Mouse (Mus musculus) heart, embryonic 10.5 days (tissue): ENCODE results near the gene Tmtc1. TPM values are rescaled to one million over a fixed set of nuclear protein-coding genes. Genes with fewer than 3 reads are reported as not detected.

Experiments
- DNase-seq: peaks from one replicate; pipeline ENCODE4 v3.0.0-alpha.2; 2017; ENCODE audit warnings: low spot score
- H3K27ac ChIP-seq: fragments of 300-500 bp; sonication (generic); 2 replicates; pipeline ENCODE4 v1.5.1; 2016; ENCODE audit warnings: mild to moderate bottlenecking
- H3K27me3 ChIP-seq: fragments of 300-500 bp; sonication (generic); 2 replicates; pipeline ENCODE4 v1.6.1; 2016; ENCODE audit warnings: mild to moderate bottlenecking; ENCODE audit not compliant: poor library complexity, insufficient read depth, severe bottlenecking
- H3K36me3 ChIP-seq: fragments of 300-500 bp; sonication (generic); 2 replicates; pipeline ENCODE4 v1.6.1; 2016; ENCODE audit warnings: mild to moderate bottlenecking, moderate library complexity
- H3K4me1 ChIP-seq: fragments of 300-500 bp; sonication (generic); 2 replicates; pipeline ENCODE4 v1.6.1; 2016; ENCODE audit warnings: mild to moderate bottlenecking
- H3K4me3 ChIP-seq: fragments of 300-500 bp; sonication (generic); 2 replicates; pipeline ENCODE4 v1.5.1; 2016; ENCODE audit warnings: mild to moderate bottlenecking, moderate library complexity
- H3K9me3 ChIP-seq: fragments of 300-500 bp; sonication (generic); 2 replicates; pipeline ENCODE4 v1.6.1; 2016; ENCODE audit warnings: mild to moderate bottlenecking, moderate library complexity
- WGBS: fragments of 180-500 bp; shearing (Covaris S2); methylation state at CpG from one replicate; pipeline ENCODE4 v1.1.7; 2016; 5-methylcytosine and 5-hydroxymethylcytosine counted together
- polyA plus RNA-seq: library from polyadenylated mRNA; unstranded; fragments of >200 nt; fragmentation: Nextera tagmentation; extraction: Ambion mirVana; gene quantifications from 2 replicates; pipeline ENCODE4 v1.2.1, GENCODE M21; 2016

The Tmtc1 gene
- polyA plus RNA-seq: 1.1 and 1.4 TPM in 2 replicates

DNA sequence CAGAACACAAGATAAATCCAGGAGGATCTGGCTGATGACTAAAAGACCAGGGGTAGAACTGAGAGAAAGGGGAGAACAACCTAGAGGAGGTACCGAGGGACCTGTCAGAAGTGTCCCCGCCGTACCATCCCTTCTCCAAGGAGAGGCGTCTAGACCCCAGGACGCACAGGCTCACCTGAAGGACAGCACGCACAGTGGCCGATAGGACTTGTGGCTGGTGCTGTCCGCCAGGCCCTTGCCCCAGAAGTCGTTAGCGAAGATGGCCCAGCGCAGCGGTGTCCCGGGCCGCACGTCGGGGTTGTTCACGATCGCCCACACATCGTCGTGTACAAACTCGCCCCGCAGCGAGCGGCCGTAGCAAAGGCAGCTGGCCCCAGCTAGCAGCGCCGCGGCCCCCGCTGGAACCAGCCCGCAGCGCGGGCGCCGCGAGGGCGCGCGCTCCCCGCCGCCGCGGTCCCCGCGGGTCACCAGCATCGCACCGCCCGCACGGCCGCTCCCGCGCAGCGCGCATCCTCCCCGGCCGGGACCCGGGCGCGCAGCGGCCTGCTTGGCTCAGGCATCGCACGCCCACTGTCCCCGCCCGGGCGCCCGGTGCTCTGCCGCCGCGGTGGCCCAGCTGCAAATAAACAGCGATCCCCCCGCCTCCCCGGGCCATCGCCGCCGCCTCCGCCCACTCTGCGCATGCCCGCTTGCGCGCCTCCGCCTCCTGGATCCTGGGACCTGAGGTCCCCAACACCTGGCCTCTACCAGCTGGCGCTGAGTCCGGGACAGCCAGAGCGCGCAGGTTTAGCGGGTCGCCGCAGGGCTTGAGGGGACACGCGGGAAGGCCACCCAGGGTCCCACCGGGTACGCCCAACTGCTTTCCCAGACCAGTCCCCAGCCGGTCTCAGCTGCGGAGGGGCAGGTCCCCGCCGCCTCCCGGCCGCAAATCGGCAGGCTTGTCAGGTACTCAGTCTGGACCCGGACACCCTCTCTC lies at the start of gene Tmtc1:
Tmtc1 (minus strand) TSS at position 664 of the 976 bp plus-strand sequence.
- WGBS: under 1% methylated on average over 99 of the region's 99 CpGs
- Histone ChIP-seq H3K4me3 (peak within 1 kb of the TSS; percentile 85), H3K36me3 (0 out of 2 replicates have a peak, but pooled peaks cover 2% of the 10 kb centered on the region), H3K4me1 (peaks cover 31% of the 10 kb centered on the region), H3K9me3 (no peaks in the 10 kb centered on the region), H3K27ac (peak within 1 kb of the TSS; percentile 83), H3K27me3 (peaks cover 64% of the 10 kb centered on the region)
- DNase-seq: no peak

DNA sequence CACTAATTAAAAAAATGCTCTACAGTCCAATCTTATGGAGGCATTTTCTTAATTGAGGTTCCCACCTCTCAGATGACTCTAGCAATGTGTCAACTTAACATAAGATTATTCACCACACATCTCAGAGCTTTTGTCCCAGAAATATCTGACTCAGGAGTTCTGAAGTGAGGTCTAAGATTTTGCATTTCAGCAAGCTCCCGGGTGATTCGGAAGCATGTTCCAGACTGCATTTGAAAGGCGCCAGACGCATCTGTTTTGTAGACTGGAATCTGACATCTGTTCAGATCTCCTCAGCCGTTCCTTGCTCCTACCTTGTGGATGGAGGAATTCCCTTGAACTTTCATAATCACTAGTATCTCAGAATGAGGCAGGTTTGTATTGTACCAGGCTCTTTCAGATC lies 47.7 kb upstream of the Tmtc1 start:
- Histone ChIP-seq H3K4me3 (no peak overlapping the region), H3K27ac (no peak overlapping the region), H3K27me3 (no peaks in the 10 kb centered on the region), H3K9me3 (no peaks in the 10 kb centered on the region), H3K36me3 (no peaks in the 10 kb centered on the region), H3K4me1 (no peaks in the 10 kb centered on the region)
- 76% methylated on average over 5 of the region's 5 CpGs for WGBS
- DNase-seq: no peak

DNA sequence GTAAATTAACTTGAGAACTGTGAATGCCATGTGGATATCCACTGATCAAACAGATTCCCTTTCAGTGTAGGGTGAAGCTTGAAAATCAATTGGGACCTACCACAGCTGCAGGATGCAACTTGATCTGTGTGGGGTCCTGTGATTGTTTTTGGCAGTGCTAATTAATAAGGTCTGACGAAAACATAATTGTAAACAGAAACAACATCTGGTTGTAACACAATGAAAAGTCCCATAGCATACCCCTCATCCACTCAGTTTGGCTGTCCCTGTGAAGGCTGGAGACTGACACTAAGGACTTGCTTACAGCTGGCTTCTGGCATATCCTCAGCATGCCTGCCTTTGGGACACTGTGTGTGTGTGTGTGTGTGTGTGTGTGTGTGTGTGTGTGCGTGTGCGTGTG lies 42.6 kb upstream of the Tmtc1 start:
- no peaks in the 10 kb centered on the region for H3K4me1 ChIP-seq
- no peaks in the 10 kb centered on the region for H3K36me3 ChIP-seq
- no peak overlapping the region for H3K4me3 ChIP-seq
- no peaks in the 10 kb centered on the region for H3K9me3 ChIP-seq
- no peak overlapping the region for H3K27ac ChIP-seq
- H3K27me3 ChIP-seq: no peaks in the 10 kb centered on the region
- DNase-seq: no peak
- 81% methylated on average over 3 of the region's 3 CpGs for WGBS

DNA sequence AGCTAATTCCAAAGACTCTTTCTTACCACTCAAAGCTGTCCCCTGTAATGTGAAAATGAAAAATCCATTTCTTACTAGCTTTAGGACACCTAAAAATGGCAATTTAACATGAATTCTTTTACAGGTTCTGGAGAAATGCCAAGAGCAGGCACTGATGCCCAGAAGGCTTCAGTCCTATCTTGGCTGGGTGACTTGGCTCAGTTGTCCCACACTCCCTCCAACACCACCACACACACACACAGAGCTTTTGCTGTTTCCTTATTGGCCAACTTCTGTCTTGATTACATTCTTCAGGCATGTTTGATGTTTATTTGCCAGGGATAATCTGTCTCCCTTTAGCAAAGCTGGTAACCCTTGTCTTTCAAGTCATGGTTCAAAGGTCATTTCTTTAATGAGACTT lies 37.7 kb upstream of the Tmtc1 start:
- H3K4me3 ChIP-seq: no peak overlapping the region
- DNase-seq: no peak
- H3K4me1 ChIP-seq: 0 out of 2 replicates have a peak, but pooled peaks cover 4% of the 10 kb centered on the region
- H3K36me3 ChIP-seq: no peaks in the 10 kb centered on the region
- no peak overlapping the region for H3K27ac ChIP-seq
- no peaks in the 10 kb centered on the region for H3K27me3 ChIP-seq
- no peaks in the 10 kb centered on the region for H3K9me3 ChIP-seq

DNA sequence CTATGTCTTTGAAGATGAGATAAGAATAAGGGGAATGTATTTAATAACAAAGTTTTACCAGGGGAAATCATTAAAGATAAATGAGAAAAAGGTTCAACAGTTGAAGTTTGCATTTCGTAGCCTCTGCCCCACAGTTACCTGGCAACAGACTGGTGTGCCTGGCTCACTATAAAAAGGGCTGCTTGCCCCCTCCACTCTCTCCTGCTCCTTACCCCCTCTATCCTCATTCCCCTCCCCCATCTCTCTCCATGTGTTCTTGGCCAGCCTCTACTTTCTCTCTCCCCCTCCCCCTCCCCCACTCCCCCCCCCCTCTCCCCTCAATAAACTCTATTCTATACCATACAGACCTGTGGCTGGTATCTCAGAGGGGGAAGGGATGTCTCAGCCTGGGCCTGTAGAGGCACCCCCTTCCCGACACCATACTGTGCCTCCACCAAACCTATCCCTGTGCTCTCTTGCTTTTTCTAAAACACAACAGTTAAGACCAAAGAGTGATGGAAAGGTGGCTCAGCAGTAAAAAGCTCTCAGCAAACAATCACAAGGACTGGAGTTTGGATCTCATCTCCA lies 35.6 kb upstream of the Tmtc1 start:
- Histone ChIP-seq H3K4me1 (0 out of 2 replicates have a peak, but pooled peaks cover 4% of the 10 kb centered on the region), H3K27ac (no peak overlapping the region), H3K9me3 (no peaks in the 10 kb centered on the region), H3K27me3 (no peaks in the 10 kb centered on the region), H3K4me3 (no peak overlapping the region), H3K36me3 (no peaks in the 10 kb centered on the region)
- DNase-seq: no peak
- 68% methylated on average over 2 of the region's 2 CpGs for WGBS

DNA sequence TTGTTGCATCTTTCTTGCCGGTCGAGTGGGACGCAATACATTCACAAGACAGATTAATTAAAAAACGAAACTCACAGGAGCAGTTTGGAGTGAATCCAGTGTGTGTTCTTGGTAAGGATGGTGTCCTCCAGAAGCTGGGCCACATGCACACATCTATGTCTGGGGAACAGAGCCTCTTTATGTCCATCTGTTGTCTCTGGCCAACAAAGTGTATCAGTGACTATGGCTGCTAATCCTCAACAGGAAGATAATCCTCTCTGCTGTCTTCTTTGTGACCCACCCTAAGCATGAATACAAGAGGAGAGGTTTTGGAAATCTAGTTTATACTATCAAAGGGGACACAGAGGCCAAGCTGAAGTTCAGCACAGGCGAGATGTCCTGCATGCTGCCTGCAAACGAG lies 34.2 kb upstream of the Tmtc1 start:
- WGBS: 79% methylated on average over 6 of the region's 6 CpGs
- H3K27me3 ChIP-seq: no peaks in the 10 kb centered on the region
- DNase-seq: no peak
- H3K4me1 ChIP-seq: 0 out of 2 replicates have a peak, but pooled peaks cover 4% of the 10 kb centered on the region
- no peaks in the 10 kb centered on the region for H3K36me3 ChIP-seq
- no peaks in the 10 kb centered on the region for H3K9me3 ChIP-seq
- H3K4me3 ChIP-seq: no peak overlapping the region
- H3K27ac ChIP-seq: no peak overlapping the region

DNA sequence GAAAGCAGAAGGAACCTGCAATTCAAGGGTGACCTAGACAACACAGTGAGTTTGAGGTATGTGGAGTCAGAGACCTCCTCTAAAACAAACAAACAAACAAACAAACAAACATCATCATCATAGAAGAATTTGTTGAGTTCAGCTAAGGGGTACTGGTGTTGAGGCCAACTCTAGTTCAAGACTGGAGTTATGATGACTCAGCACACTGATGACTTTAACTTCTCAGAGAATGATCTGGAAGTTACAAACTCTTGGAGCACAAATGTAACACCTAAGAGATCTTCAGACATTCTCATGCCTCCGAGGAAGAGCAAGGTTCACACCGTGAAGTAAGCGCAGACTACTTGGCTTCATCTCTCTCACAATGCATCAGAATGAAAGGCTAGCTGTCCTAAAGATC lies 28.1 kb upstream of the Tmtc1 start:
- no peaks in the 10 kb centered on the region for H3K36me3 ChIP-seq
- H3K4me1 ChIP-seq: peaks cover 12% of the 10 kb centered on the region
- no peak overlapping the region for H3K4me3 ChIP-seq
- no peaks in the 10 kb centered on the region for H3K27me3 ChIP-seq
- no peak for DNase-seq
- no peak overlapping the region for H3K27ac ChIP-seq
- no peaks in the 10 kb centered on the region for H3K9me3 ChIP-seq
- WGBS: 91% methylated on average over 3 of the region's 3 CpGs

DNA sequence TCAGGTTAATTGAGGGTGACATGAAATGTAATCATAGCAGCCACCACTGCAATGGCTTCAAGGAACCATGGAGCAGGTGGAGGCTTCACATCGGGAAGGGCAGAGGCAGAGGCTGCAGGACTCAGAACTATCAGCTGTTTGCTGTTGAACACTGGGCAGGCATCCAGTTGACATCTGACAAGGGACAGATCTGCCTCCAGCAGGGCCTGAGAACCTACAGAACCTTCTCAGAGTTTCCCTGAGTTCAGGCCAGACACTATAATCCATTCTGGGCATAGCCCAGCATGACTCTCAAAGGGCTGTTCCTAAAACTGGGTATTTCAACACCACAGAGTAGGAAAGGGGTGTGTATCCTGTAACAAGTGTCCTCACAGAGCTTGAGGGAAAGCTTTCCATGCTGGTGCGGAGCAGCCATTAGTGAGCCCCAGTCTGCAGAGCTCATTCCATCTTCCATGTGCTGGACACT lies 23.8 kb upstream of the Tmtc1 start:
- H3K36me3 ChIP-seq: no peaks in the 10 kb centered on the region
- no peak overlapping the region for H3K27ac ChIP-seq
- peak; percentile 78 for DNase-seq
- 42% methylated on average over 2 of the region's 2 CpGs for WGBS
- peaks cover 15% of the 10 kb centered on the region for H3K4me1 ChIP-seq
- no peak overlapping the region for H3K4me3 ChIP-seq
- H3K9me3 ChIP-seq: 0 out of 2 replicates have a peak, but pooled peaks cover 2% of the 10 kb centered on the region
- H3K27me3 ChIP-seq: no peaks in the 10 kb centered on the region

DNA sequence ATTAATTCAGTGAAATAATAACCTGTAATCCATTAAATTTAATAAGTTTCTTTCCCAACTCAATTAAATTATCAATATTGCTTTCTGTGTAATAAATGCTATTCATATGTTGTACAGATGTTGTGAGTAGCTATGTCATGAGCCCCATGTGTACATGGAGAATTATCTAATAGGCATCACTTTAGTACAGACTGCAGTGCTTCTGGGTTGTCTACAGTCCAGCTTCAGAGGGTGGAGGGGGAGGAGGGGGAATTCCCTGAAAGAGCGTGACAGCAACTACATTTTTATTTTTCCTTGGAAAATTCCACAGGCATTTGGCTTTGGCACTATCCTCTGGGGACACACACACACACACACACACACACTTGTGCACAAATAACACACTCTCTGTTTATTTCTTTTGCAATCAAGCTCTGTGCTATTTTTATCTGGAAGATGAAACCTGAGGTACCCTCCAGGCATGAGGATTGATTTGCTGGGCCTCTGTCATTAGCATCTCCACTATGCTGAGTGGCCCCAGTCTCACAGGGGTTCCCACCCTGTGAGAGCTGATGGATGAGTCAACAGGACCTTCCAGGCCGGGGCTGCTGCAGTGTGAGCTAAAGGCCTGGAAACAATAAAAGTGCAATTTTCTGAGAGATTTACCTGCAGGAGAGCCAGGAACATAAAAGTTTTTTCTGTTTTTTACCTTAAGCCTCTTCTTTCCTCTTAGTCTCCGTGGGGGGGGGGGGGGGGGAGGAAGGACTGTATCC lies 23.2 kb upstream of the Tmtc1 start:
- 22% methylated on average over 3 of the region's 3 CpGs for WGBS
- peak; percentile 66 for DNase-seq
- peaks cover 15% of the 10 kb centered on the region for H3K4me1 ChIP-seq
- no peak overlapping the region for H3K27ac ChIP-seq
- no peak overlapping the region for H3K4me3 ChIP-seq
- H3K36me3 ChIP-seq: no peaks in the 10 kb centered on the region
- H3K9me3 ChIP-seq: 0 out of 2 replicates have a peak, but pooled peaks cover 2% of the 10 kb centered on the region
- no peaks in the 10 kb centered on the region for H3K27me3 ChIP-seq

DNA sequence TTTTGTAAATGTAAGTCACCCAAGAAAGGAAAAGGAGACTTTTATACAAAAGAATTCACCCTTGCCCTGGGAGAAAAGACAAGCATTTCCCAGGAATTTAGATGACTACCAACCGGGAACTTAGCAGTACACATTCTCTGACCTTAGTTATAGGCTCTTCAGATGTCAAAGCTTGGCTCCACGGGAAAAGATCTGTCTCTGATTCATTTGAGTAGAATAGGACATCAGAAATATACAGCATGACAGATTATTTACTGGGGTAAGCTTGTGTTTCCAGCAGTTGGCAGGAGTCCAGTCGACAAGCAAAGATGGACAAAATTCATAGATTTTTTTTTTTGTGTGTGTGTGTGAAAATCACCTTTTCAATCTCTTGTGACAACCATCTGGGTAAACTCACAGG lies 15.4 kb upstream of the Tmtc1 start:
- H3K9me3 ChIP-seq: 0 out of 2 replicates have a peak, but pooled peaks cover 5% of the 10 kb centered on the region
- H3K4me3 ChIP-seq: no peak overlapping the region
- WGBS: 69% methylated on average over 3 of the region's 3 CpGs
- DNase-seq: no peak
- no peaks in the 10 kb centered on the region for H3K4me1 ChIP-seq
- H3K36me3 ChIP-seq: peaks cover 6% of the 10 kb centered on the region; the same call in 1 of the 2 replicates
- no peaks in the 10 kb centered on the region for H3K27me3 ChIP-seq
- no peak overlapping the region for H3K27ac ChIP-seq

DNA sequence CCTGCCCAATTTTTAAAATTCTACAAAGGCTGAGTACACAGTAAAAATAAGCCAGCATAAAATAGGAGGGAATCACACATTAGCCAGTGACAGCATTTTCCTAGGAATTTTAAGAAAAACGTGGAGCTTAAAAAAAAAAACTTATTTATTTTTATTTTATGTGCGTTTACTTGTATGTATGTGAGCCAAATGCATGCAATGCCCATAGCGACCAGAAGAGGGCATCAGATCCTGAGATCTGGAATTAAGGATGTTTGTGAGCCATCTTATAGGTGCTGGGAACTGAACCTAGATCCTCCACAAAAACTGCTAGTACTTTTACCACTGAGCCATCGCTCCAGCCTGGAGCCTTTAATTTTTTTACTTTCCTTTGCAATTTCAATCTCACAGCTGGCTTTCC lies 11.3 kb upstream of the Tmtc1 start:
- no peaks in the 10 kb centered on the region for H3K4me1 ChIP-seq
- H3K36me3 ChIP-seq: peaks cover 6% of the 10 kb centered on the region; the same call in 1 of the 2 replicates
- no peaks in the 10 kb centered on the region for H3K27me3 ChIP-seq
- DNase-seq: no peak
- 0 out of 2 replicates have a peak, but pooled peaks cover 5% of the 10 kb centered on the region for H3K9me3 ChIP-seq
- H3K27ac ChIP-seq: no peak overlapping the region
- no peak overlapping the region for H3K4me3 ChIP-seq
- 64% methylated on average over 4 of the region's 4 CpGs for WGBS

DNA sequence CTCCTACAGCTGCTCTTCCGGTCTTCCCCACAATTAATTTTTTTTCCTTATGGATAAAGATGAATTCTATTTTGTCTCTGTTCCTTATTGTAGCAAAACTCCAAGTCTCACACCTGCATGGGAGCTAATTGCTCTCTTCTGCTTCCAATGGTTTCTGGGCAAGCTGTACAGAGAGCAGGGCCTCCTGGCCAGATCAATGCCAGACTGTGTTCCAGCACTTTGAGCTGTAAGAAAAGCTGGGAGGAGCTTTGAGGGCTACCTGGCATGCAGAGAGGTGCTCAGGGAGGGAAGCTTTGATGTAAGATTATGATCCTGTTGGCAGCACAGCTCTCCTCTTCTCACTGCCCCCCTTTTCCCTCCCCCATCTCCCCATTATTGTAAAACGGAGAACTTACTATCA lies 10.6 kb upstream of the Tmtc1 start:
- H3K27ac ChIP-seq: no peak overlapping the region
- peaks cover 6% of the 10 kb centered on the region; the same call in 1 of the 2 replicates for H3K36me3 ChIP-seq
- no peaks in the 10 kb centered on the region for H3K27me3 ChIP-seq
- no peak overlapping the region for H3K4me3 ChIP-seq
- DNase-seq: no peak
- H3K9me3 ChIP-seq: 0 out of 2 replicates have a peak, but pooled peaks cover 5% of the 10 kb centered on the region
- WGBS: 72% methylated on average over 2 of the region's 2 CpGs
- no peaks in the 10 kb centered on the region for H3K4me1 ChIP-seq
